Mouse (Mus musculus): ENCODE data around the gene Prss46.

- TF ChIP-seq POLR2A (IDR thresholded peaks at IDR 0.05; ENCODE audit: control insufficient read depth, extremely low read depth, insufficient read depth, low read length, poor library complexity) = no peak
- peak; percentile 82 for TF ChIP-seq CTCF (IDR thresholded peaks at IDR 0.05; ENCODE audit: borderline replicate concordance, control insufficient read depth, extremely low read depth, insufficient read depth, low read length, poor library complexity)
Measured at GRCm38 (mm10) chr9:110857781-110858472, 13.6 kb downstream of the Prss46 start, which contains the start of gene Prss50.

Data from thymus, adult 2 months (tissue).